Mouse (Mus musculus) kidney, postnatal 14 days (tissue): ENCODE data around the gene Gm6408.
"Not testable (repeated sequence)": the region's sequence is repeated elsewhere in the genome, so short reads cannot be mapped to it uniquely, and the experiment has no call there.

Experiments
- DNase-seq: peaks from one replicate; pipeline ENCODE4 v3.0.0; 2022; ENCODE audit warnings: mixed read lengths

Gm6408 gene

GRCm38 (mm10) chr5:146481665-146482064 is at the start of gene Gm6408:
Gene Gm6408 (plus strand): TSS chr5:146481965.
- not testable (repeated sequence) for DNase-seq

- DNase-seq, result no peak
These were observed 49.3 kb upstream of the Gm6408 start for GRCm38 (mm10) chr5:146432476-146432875.

GRCm38 (mm10) chr5:146435316-146435715 is 46.4 kb upstream of the Gm6408 start:
- no peak for DNase-seq

- no peak for DNase-seq
These were observed 45.0 kb upstream of the Gm6408 start for GRCm38 (mm10) chr5:146436796-146437195.

DNA sequence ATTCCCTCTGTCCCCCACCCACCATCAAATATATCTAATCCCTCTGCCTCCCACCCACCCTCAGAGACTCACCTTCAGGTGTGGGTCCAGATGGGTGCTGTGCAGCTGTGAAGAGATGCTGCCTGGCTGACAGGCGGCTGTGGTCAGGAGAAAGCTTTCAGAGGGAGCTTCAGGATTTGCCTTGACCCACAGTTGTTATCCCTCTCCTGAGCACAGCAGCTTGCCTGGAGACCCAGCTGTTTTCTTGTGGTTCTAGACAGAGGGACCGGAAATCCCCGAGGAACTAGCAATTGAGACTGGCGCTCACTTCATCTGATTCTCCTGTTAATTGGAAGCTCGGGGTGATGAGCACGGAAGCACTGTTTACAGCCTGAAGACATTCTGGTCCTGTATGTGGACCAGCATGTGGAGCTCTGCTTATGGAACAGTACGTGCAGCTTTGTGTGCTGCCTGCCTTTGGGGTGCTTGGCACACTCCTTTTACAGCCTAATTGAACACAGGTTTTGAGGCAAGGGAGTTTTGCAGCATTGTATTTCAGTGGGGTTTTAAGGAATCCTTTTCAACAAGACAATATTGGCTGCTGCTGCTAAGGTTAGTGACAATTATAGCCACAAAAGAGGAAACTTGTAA is 42.5 kb upstream of the Gm6408 start:
- no peak for DNase-seq

DNA sequence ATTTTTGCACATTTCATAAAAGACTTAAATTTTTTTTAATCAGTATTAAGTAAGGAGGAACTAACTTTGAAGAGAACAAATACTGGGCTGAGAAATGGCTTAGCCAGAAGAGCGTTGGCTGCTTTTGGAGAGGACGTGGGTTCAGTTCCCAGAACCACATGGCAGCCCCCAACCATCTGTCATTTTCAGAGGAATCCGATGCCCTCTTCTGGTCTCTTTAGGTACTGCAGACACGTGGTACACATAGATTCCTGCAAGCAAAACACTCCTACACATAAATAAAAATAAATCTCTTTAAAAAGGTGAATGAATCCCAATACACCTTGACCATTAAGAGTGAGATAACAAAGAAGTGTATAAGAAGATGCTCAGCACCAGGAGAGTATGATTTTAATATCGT is 41.5 kb upstream of the Gm6408 start:
- no peak for DNase-seq

- DNase-seq, result no peak
These were observed 39.0 kb upstream of the Gm6408 start for GRCm38 (mm10) chr5:146442767-146443166.

DNA sequence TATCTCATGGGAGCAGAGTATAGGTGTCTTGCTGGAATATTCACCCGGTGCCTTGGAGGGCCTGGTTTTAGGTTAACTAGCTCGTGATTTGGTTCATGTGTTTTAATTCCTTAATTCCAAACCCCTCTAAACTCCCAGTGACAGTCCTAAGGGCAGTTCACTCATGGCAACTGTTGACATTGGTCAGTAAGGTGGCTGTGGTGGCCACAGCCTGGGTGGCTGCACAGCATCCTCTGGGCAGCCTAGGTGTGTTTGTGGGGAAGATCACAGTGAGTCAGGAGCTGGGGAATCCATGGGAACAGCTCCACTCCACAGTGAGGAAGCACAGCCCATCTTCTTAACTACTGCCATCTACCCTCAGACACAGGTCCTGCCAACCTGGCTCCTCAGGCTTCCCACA is 35.1 kb upstream of the Gm6408 start:
- no peak for DNase-seq

DNA sequence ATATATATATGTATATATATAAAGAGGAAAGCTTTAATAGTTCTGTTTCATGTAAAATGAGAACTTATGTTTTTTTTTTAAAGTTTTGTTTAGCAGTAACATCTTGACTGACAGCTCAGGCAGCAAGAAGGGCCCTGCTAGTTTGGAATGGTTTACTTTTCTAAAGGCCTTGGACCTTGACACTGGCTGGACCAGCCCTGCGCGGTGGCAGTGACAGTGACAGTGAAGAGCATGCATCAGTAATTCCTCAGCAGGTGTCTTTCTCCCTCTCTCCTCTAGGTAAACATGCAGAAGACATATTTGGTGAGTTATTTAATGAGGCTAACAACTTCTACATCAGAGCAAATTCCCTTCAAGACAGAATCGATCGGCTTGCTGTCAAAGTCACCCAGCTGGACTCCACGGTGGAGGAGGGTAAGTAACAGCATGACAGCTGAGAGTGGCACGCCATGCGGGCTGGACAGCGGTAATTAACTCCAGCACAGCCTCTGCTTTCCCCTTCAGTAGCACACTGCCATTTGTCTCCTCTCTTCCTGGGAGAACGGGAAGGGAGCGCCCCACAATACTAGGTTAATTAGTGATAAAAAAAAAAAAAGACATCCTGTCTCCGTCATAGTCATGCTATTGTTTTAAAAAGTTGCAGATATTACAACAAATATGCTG is 30.0 kb upstream of the Gm6408 start:
- DNase-seq, result no peak

- DNase-seq, result no peak
These were observed 28.2 kb upstream of the Gm6408 start for GRCm38 (mm10) chr5:146453556-146453955.

GRCm38 (mm10) chr5:146461612-146462011 is 20.2 kb upstream of the Gm6408 start:
- DNase-seq, result peak; percentile 67

DNA sequence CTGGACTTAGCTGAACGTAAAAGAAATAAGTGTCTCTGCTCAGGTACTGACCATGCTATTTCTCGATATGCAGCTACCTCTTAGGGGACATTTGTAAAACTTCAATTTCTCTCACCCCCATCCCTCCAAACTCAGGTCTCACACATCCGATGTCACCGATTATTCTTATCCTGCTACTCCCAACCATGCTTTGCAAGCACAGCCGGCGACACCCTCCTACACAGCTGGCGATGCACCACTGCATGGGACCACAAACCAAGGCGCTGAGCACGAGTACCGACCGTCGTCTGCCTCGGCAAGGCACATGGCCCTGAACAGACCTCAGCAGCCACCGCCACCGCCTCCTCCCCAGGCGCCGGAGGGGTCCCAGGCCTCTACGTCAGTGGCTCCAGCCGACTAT is 15.1 kb upstream of the Gm6408 start:
- no peak for DNase-seq

- no peak for DNase-seq
These were observed 13.5 kb upstream of the Gm6408 start for GRCm38 (mm10) chr5:146468311-146468710.

- no peak for DNase-seq
These were observed 10.9 kb upstream of the Gm6408 start for GRCm38 (mm10) chr5:146470821-146471220.

- no peak for DNase-seq
These were observed 10.5 kb upstream of the Gm6408 start for GRCm38 (mm10) chr5:146471311-146471710.

- DNase-seq, result no peak
These were observed 9.9 kb upstream of the Gm6408 start for GRCm38 (mm10) chr5:146471821-146472220.

GRCm38 (mm10) chr5:146479564-146479963 is 2.2 kb upstream of the Gm6408 start:
- peak; percentile 49 for DNase-seq

GRCm38 (mm10) chr5:146488959-146489358 is 7.2 kb downstream of the Gm6408 start:
- peak; percentile 36 for DNase-seq

- DNase-seq, result not testable (repeated sequence)
These were observed 9.3 kb downstream of the Gm6408 start, which contains the start of gene Gm6370 for GRCm38 (mm10) chr5:146491063-146491462. Gene Gm6370 (plus strand): TSS chr5:146491363.

DNA sequence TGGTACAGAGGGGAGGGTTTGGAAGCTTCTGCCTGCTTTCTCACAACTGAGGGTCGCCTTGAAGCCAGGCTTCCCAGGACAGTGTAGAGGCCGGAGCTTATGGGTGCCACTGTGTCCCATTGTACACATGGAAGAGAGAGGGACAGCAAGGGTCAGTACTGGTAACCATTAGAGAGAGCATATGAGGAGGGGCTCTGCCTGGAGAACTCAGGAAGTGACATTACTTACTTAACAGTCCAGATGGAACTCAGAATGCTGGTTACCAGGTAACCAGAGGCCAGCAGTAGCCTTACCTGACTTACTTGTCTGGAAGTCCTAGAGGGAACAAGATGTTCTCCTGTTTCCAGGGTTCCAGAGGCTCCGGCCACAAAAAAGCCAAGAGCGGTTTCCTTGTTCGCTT is 20.3 kb downstream of the Gm6408 start, which contains the start of gene 4930449I24Rik:
Gene 4930449I24Rik (plus strand): TSS at position 301 of the 400 bp plus-strand sequence.
- DNase-seq, result not testable (repeated sequence)

DNA sequence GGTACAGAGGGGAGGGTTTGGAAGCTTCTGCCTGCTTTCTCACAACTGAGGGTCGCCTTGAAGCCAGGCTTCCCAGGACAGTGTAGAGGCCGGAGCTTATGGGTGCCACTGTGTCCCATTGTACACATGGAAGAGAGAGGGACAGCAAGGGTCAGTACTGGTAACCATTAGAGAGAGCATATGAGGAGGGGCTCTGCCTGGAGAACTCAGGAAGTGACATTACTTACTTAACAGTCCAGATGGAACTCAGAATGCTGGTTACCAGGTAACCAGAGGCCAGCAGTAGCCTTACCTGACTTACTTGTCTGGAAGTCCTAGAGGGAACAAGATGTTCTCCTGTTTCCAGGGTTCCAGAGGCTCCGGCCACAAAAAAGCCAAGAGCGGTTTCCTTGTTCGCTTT is 32.1 kb downstream of the Gm6408 start, which contains the start of gene Gm3402:
Gene Gm3402 (plus strand): TSS at position 301 of the 400 bp plus-strand sequence.
- not testable (repeated sequence) for DNase-seq

DNA sequence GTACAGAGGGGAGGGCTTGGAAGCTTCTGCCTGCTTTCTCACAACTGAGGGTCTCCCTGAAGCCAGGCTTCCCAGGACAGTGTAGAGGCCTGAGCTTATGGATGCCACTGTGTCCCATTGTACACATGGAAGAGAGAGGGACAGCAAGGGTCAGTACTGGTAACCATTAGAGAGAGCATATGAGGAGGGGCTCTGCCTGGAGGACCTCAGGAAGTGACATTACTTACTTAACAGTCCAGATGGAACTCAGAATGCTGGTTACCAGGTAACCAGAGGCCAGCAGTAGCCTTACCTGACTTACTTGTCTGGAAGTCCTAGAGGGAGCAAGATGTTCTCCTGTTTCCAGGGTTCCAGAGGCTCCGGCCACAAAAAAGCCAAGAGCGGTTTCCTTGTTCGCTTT is 43.7 kb downstream of the Gm6408 start, which contains the start of gene Gm3404:
Gene Gm3404 (plus strand): TSS at position 301 of the 400 bp plus-strand sequence.
- not testable (repeated sequence) for DNase-seq
